Mouse (Mus musculus): ENCODE results near the gene Stx5a.

GRCm38 (mm10) chr19:8798947-8799315 is 57.7 kb downstream of the Stx5a start:
- TF ChIP-seq CTCF (IDR thresholded peaks at IDR 0.05; ENCODE audit: control insufficient read depth, insufficient read depth, low read length) (no peak), POLR2A (IDR thresholded peaks at IDR 0.05; ENCODE audit: borderline replicate concordance, control insufficient read depth, low read depth, low read length) (no peak)

Measured in bone marrow, adult 2 months (tissue).